Comparison of ENCODE assay signal across 26 mouse cellular contexts in the genomic region with DNA sequence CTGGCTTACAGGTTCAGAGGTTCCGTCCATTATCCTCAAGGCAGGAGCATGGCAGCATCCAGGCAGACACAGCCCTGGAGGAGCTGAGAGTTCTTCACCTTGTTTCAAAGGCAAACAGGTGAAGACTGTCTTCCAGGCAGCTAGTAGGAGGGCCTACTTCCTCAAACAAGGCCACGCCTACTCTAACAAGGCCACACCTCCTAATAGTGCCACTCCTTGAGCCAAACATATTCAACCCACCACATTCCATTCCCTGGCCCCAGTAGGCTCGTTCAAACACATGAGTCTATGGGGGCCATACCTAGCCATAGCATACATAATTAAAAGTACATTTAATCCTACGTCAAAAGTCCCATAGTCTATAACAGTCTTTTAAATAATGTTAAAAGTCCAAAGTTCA.
DNase-seq lines count a peak whose midpoint lies in the region; ATAC-seq and TF ChIP-seq lines count a peak whose summit lies in the region.
"Had no signal": no experiment of that assay in that cellular context is flagged by ENCODE, and none has a peak within 500 bp of the region (broad histone marks: within the 10 kb centered on the region; RNA-seq: fewer than 3 reads in every experiment).

No protein-coding gene starts in this region.

- no peak overlapping the region for H3K27ac ChIP-seq in intestine, postnatal 0 days (ENCODE audit: low read depth, low read length)
- H3K27ac ChIP-seq: embryonic facial prominence, embryonic 10.5 days; embryonic facial prominence, embryonic 13.5 days; forebrain, embryonic 12.5 days; forebrain, embryonic 15.5 days; hindbrain, embryonic 12.5 days; hindbrain, embryonic 15.5 days had no signal

- H3K9ac ChIP-seq in intestine, postnatal 0 days (ENCODE audit: low read depth, low read length), result no peak overlapping the region
- H3K9ac ChIP-seq: embryonic facial prominence, embryonic 13.5 days; forebrain, embryonic 12.5 days; forebrain, embryonic 15.5 days; hindbrain, embryonic 12.5 days; hindbrain, embryonic 15.5 days had no signal

- H3K4me1 ChIP-seq in intestine, postnatal 0 days (replicated peaks; ENCODE audit: control insufficient read depth, insufficient read depth, low read length), result no peaks in the 10 kb centered on the region
- H3K4me1 ChIP-seq: embryonic facial prominence, embryonic 10.5 days; embryonic facial prominence, embryonic 13.5 days; forebrain, embryonic 12.5 days; forebrain, embryonic 15.5 days; hindbrain, embryonic 12.5 days; hindbrain, embryonic 15.5 days had no signal

- no peak for TF ChIP-seq CTCF in intestine, postnatal 0 days (IDR thresholded peaks at IDR 0.05; ENCODE audit: low read depth)

- intact Hi-C loops in gastrocnemius, postnatal 14 days (cut with DNase I; ENCODE audit: low total_unique reads), result no loop called here

- peak; percentile 22 for DNase-seq in A20 (ENCODE audit: low read depth, low spot score)
- DNase-seq in ES-CJ7 (ENCODE audit: low read depth, low spot score), result peak; percentile 20
- DNase-seq in ZHBTc4 (ENCODE audit: low read depth, low spot score), result peak; percentile 53
- DNase-seq in right cerebral cortex, adult 2 months (ENCODE audit: low spot score in 2 of 2), result no peak
- no peak for DNase-seq in thymus, postnatal 4 days
- no peak for DNase-seq in gastrocnemius, postnatal 14 days
- DNase-seq: adrenal gland, postnatal 10 days; adrenal gland, postnatal 36 days; cerebellum, adult 11 months; cerebellum, adult 2 months; cerebellum, postnatal 10 days; cerebellum, postnatal 36 days; embryo, embryonic 11 days; gastrocnemius, postnatal 36 days; heart, adult 11 months had no signal

- no peak overlapping the region for H3K4me2 ChIP-seq in intestine, postnatal 0 days (replicated peaks; ENCODE audit: low read depth)
- H3K4me2 ChIP-seq: embryonic facial prominence, embryonic 13.5 days; forebrain, embryonic 12.5 days; forebrain, embryonic 15.5 days; heart, embryonic 11.5 days; hindbrain, embryonic 12.5 days; hindbrain, embryonic 15.5 days had no signal

- ATAC-seq in intestine, postnatal 0 days, result peak; percentile 28; the same call in 1 of the 2 replicates
- ATAC-seq: CD4-positive, CD25-positive, alpha-beta regulatory T cell, adult 4 months; forebrain, embryonic 15.5 days had no signal

- H3K9me3 ChIP-seq in intestine, postnatal 0 days (ENCODE audit: control insufficient read depth), result no peaks in the 10 kb centered on the region
- H3K9me3 ChIP-seq: embryonic facial prominence, embryonic 10.5 days; embryonic facial prominence, embryonic 13.5 days; forebrain, embryonic 12.5 days; forebrain, embryonic 15.5 days; G1E; hindbrain, embryonic 12.5 days; hindbrain, embryonic 15.5 days had no signal

- WGBS in intestine, postnatal 0 days, result 64% methylated on average over 4 of the region's 4 CpGs

- H3K36me3 ChIP-seq in intestine, postnatal 0 days (ENCODE audit: control insufficient read depth, insufficient read depth), result no peaks in the 10 kb centered on the region
- H3K36me3 ChIP-seq: embryonic facial prominence, embryonic 10.5 days; embryonic facial prominence, embryonic 13.5 days; forebrain, embryonic 12.5 days; forebrain, embryonic 15.5 days; G1E; hindbrain, embryonic 12.5 days; hindbrain, embryonic 15.5 days had no signal

- H3K4me3 ChIP-seq in intestine, postnatal 0 days (ENCODE audit: low read depth, low read length), result no peak overlapping the region
- H3K4me3 ChIP-seq: embryonic facial prominence, embryonic 10.5 days; embryonic facial prominence, embryonic 13.5 days; erythroblast, embryonic 14.5 days; forebrain, embryonic 12.5 days; forebrain, embryonic 15.5 days; hindbrain, embryonic 12.5 days; hindbrain, embryonic 15.5 days had no signal

- no peaks in the 10 kb centered on the region for H3K27me3 ChIP-seq in intestine, postnatal 0 days (replicated peaks; ENCODE audit: control insufficient read depth, insufficient read depth, low read length)
- H3K27me3 ChIP-seq: embryonic facial prominence, embryonic 13.5 days; forebrain, embryonic 12.5 days; forebrain, embryonic 15.5 days; hindbrain, embryonic 12.5 days; hindbrain, embryonic 15.5 days had no signal

Comparison
In these comparisons a context has a peak if more than half of its experiments do, and no peak if none do; other contexts are left out.
1. DNase-seq: peak in A20 (single experiment), ES-CJ7 (single experiment) and ZHBTc4 (single experiment); none in right cerebral cortex, adult 2 months (0 of 2), thymus, postnatal 4 days (single experiment) and gastrocnemius, postnatal 14 days (single experiment).